Mouse (Mus musculus) neural tube, embryonic 14.5 days (tissue): ENCODE measurements at regions not wholly inside any gene's neighbourhood (a gene's known extent, or its start where the extent isn't known, plus 50 kb on each side); places are given as distances from the start of the nearest gene placed in this dataset.

Experiments used
- ATAC-seq: fragments of 200-750 bp; cut with Nextera tagmentation; 2 replicates; pipeline ENCODE4 v1.8.0; 2017; ENCODE audit warnings: low read depth, mild to moderate bottlenecking, moderate TSS enrichment, moderate library complexity
- H3K27ac ChIP-seq: fragments of 300-500 bp; sonication (generic); 2 replicates; pipeline ENCODE4 v1.5.1; 2014; ENCODE audit warnings: low read depth, mild to moderate bottlenecking, control low read depth, low read length, moderate library complexity, mixed read lengths
- H3K27me3 ChIP-seq: fragments of 300-500 bp; sonication (generic); 2 replicates; pipeline ENCODE4 v1.6.1; 2014; ENCODE audit warnings: low read length; ENCODE audit not compliant: control insufficient read depth, insufficient read depth
- H3K36me3 ChIP-seq: fragments of 300-500 bp; sonication (generic); 2 replicates; pipeline ENCODE4 v1.6.1; 2014; ENCODE audit warnings: low read length, mixed read lengths; ENCODE audit not compliant: control insufficient read depth, insufficient read depth
- H3K4me1 ChIP-seq: fragments of 300-500 bp; sonication (generic); 2 replicates; pipeline ENCODE4 v1.6.1; 2014; ENCODE audit warnings: low read length; ENCODE audit not compliant: control insufficient read depth, insufficient read depth
- H3K4me2 ChIP-seq: fragments of 300-500 bp; sonication (generic); 2 replicates; pipeline ENCODE4 v1.6.1; 2014; ENCODE audit warnings: mild to moderate bottlenecking, low read depth, low read length, control low read depth
- H3K4me3 ChIP-seq: fragments of 300-500 bp; sonication (generic); 2 replicates; pipeline ENCODE4 v1.5.1; 2014; ENCODE audit warnings: low read depth, low read length, control low read depth, mixed read lengths
- H3K9ac ChIP-seq: fragments of 300-500 bp; sonication (generic); replicated peaks from 2 replicates; pipeline ENCODE4 v1.6.1; 2014; ENCODE audit warnings: low read depth, mild to moderate bottlenecking, control low read depth, low read length, mixed read lengths
- H3K9me3 ChIP-seq: fragments of 300-500 bp; sonication (generic); 2 replicates; pipeline ENCODE4 v1.6.1; 2016; ENCODE audit warnings: low read length; ENCODE audit not compliant: control insufficient read depth
- WGBS: fragments of 180-500 bp; shearing (Covaris S2); extraction: QIAGEN DNeasy Blood & Tissue Kit; methylation state at CpG from one replicate; pipeline ENCODE4 v1.1.7; 2014; 5-methylcytosine and 5-hydroxymethylcytosine counted together

DNA sequence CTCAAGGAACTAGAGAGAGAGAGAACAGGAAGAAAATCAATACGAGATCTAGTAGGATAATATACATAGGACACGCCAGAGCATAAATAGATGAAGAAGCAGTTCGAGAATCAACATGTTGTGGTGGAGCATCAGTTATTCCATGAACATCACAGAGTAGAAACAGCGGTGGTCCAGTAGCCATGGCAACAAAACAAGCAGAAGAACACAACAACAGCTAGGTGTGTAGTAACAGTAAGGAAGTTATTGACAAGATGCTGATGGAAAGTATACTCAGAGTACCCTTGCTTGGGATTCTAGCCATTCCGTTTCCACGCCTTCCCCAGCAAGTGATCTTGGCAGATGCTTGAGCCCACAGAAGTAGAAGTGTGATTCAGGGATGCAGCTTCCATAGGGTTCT lies 317.3 kb upstream of the Klf3 start:
- no peak overlapping the region for H3K4me2 ChIP-seq
- H3K4me1 ChIP-seq: 0 out of 2 replicates have a peak, but pooled peaks cover 3% of the 10 kb centered on the region
- no peak for ATAC-seq
- H3K4me3 ChIP-seq: no peak overlapping the region
- no peaks in the 10 kb centered on the region for H3K9me3 ChIP-seq
- 96% methylated on average over 6 of the region's 6 CpGs for WGBS
- H3K27ac ChIP-seq: no peak overlapping the region
- no peaks in the 10 kb centered on the region for H3K27me3 ChIP-seq
- no peak overlapping the region for H3K9ac ChIP-seq
- no peaks in the 10 kb centered on the region for H3K36me3 ChIP-seq

GRCm38 (mm10) chr5:64486761-64487160 lies 316.4 kb upstream of the Klf3 start:
- Histone ChIP-seq H3K9me3 (no peaks in the 10 kb centered on the region), H3K4me1 (0 out of 2 replicates have a peak, but pooled peaks cover 3% of the 10 kb centered on the region), H3K36me3 (no peaks in the 10 kb centered on the region), H3K4me3 (no peak overlapping the region), H3K27me3 (no peaks in the 10 kb centered on the region), H3K9ac (no peak overlapping the region), H3K27ac (no peak overlapping the region), H3K4me2 (no peak overlapping the region)
- 69% methylated on average over 1 of the region's 1 CpGs for WGBS
- ATAC-seq: no peak

- WGBS: 78% methylated on average over 14 of the region's 14 CpGs
- no peaks in the 10 kb centered on the region for H3K36me3 ChIP-seq
Observed at GRCm38 (mm10) chr5:64487698-64488398, 315.3 kb upstream of the Klf3 start.

DNA sequence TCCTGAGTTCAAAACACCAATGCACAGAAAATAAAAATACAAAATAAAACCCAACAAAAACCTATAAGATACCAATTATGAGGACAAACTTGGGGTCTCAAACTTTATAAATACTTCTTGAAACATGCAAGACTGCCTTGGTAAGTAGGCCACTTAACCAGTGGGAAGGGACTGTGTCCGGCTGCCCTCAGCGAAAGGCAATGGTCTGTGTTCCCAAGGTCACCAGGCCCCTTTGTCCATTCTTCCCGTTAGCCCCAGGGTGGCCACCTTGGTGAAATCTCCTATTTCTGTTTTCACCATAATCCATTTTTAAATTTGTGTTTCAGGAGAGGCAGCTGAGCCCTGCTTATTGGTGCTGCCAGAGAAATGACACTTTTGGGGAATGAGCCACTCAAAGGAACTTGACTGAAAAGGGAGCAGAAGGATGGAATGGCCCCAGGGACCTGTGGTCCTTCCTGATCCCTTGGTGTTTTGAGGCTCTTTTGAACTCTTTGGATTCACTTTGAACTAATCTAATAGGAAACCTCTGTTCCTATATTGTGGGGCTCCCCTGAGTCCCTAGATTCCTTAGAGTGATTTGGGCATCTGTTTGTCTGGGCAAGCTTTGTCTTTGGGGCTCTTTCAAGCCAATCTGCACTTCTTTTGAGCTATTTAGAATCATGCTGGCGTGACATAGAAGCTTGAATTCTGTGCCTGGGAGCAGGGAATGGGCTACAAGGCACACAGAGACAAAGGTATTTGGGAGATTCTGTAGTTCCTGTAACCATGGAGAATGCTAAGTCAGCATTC lies 313.3 kb upstream of the Klf3 start:
- Histone ChIP-seq H3K4me1 (0 out of 2 replicates have a peak, but pooled peaks cover 3% of the 10 kb centered on the region), H3K27me3 (no peaks in the 10 kb centered on the region), H3K9ac (no peak overlapping the region), H3K4me2 (no peak overlapping the region), H3K27ac (no peak overlapping the region), H3K36me3 (no peaks in the 10 kb centered on the region), H3K4me3 (no peak overlapping the region), H3K9me3 (no peaks in the 10 kb centered on the region)
- WGBS: 54% methylated on average over 4 of the region's 4 CpGs
- 0 out of 2 replicates have a peak, but pooled peaks have one; percentile 41 for ATAC-seq

More at GRCm38 (mm10) chr5:64487698-64488398, 315.3 kb upstream of the Klf3 start:
- no peaks in the 10 kb centered on the region for H3K27me3 ChIP-seq
- H3K27ac ChIP-seq: no peak overlapping the region
- 0 out of 2 replicates have a peak, but pooled peaks cover 3% of the 10 kb centered on the region for H3K4me1 ChIP-seq
- ATAC-seq: no peak
- H3K9me3 ChIP-seq: no peaks in the 10 kb centered on the region
- no peak overlapping the region for H3K4me2 ChIP-seq
- H3K9ac ChIP-seq: no peak overlapping the region
- no peak overlapping the region for H3K4me3 ChIP-seq

DNA sequence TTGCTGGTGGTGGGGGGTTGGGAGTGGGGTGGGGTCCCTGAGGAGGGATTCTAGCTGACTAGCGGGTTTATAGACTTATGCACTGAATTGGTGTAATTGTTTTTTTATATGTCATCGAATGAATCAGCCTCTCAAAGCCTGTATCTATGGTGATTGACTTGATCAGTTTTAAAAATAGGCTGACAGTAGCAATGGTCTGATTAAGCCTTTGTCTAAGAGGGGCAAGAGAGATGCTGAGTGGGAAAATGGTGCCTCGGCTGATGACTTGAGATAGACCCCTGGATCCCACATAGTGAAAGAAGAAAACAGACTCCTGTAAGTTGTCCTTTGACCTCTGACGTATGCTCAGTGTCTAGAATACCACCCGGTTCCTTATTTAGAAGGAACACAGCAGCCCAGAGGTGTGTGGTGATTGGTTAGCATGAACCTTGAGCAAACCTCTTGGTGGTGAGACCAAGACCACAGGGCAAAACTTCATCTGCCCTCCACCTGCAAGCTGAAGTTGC lies 312.7 kb upstream of the Klf3 start:
- no peak overlapping the region for H3K4me3 ChIP-seq
- H3K9me3 ChIP-seq: no peaks in the 10 kb centered on the region
- no peak overlapping the region for H3K27ac ChIP-seq
- no peak overlapping the region for H3K4me2 ChIP-seq
- no peaks in the 10 kb centered on the region for H3K36me3 ChIP-seq
- 44% methylated on average over 5 of the region's 5 CpGs for WGBS
- peak; percentile 17; the same call in 1 of the 2 replicates for ATAC-seq
- no peak overlapping the region for H3K9ac ChIP-seq
- no peaks in the 10 kb centered on the region for H3K27me3 ChIP-seq
- 0 out of 2 replicates have a peak, but pooled peaks cover 3% of the 10 kb centered on the region for H3K4me1 ChIP-seq

DNA sequence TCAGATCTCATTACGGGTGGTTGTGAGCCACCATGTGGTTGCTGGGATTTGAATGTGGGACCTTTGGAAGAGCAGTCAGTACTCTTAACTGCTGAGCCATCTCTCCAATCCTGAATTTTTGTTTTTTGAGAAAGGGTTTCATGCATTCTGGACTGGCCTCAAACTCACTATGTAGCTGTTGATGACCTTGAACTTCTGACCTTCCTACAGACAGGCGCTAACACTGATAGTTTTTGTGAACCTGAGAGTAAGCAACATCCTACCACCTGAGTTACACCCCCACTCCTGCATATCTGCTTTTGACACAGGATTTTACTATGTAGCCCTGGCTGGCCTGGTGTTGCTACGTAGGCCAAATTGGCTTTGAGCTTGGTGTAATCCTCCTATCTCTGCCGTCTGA lies 308.8 kb upstream of the Klf3 start:
- Histone ChIP-seq H3K4me2 (no peak overlapping the region), H3K4me3 (no peak overlapping the region), H3K9me3 (no peaks in the 10 kb centered on the region), H3K9ac (no peak overlapping the region), H3K27me3 (no peaks in the 10 kb centered on the region), H3K27ac (no peak overlapping the region), H3K36me3 (no peaks in the 10 kb centered on the region), H3K4me1 (0 out of 2 replicates have a peak, but pooled peaks cover 3% of the 10 kb centered on the region)
- 92% methylated on average over 4 of the region's 4 CpGs for WGBS
- ATAC-seq: no peak

GRCm38 (mm10) chr5:64496853-64497252 lies 306.3 kb upstream of the Klf3 start:
- Histone ChIP-seq H3K4me3 (no peak overlapping the region), H3K9ac (no peak overlapping the region), H3K4me2 (no peak overlapping the region), H3K36me3 (no peaks in the 10 kb centered on the region), H3K27me3 (no peaks in the 10 kb centered on the region), H3K9me3 (no peaks in the 10 kb centered on the region), H3K4me1 (no peaks in the 10 kb centered on the region), H3K27ac (no peak overlapping the region)
- 86% methylated on average over 4 of the region's 4 CpGs for WGBS
- ATAC-seq: no peak

DNA sequence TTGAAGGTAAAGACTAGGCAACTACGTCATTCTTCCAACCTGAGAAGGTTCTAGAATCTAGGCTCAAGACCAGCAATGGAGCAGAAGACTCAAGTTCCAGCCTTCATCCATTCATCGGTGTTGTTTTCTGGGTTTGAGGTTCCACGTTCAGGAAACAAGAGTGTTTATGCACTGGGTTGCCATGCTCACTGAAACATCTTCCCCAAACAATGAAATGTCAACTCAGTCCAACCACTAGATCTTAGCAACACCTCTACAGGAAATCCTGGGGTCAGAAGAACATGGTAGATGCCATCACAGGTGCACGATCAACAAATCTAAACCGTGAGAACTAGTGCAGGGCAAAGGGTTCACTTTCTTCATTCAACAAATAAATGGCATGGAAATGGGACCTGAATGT lies 304.8 kb upstream of the Klf3 start:
- H3K36me3 ChIP-seq: no peaks in the 10 kb centered on the region
- no peak overlapping the region for H3K9ac ChIP-seq
- 93% methylated on average over 5 of the region's 5 CpGs for WGBS
- no peaks in the 10 kb centered on the region for H3K27me3 ChIP-seq
- no peaks in the 10 kb centered on the region for H3K9me3 ChIP-seq
- H3K4me3 ChIP-seq: no peak overlapping the region
- H3K4me1 ChIP-seq: no peaks in the 10 kb centered on the region
- ATAC-seq: no peak
- H3K4me2 ChIP-seq: no peak overlapping the region
- H3K27ac ChIP-seq: no peak overlapping the region

DNA sequence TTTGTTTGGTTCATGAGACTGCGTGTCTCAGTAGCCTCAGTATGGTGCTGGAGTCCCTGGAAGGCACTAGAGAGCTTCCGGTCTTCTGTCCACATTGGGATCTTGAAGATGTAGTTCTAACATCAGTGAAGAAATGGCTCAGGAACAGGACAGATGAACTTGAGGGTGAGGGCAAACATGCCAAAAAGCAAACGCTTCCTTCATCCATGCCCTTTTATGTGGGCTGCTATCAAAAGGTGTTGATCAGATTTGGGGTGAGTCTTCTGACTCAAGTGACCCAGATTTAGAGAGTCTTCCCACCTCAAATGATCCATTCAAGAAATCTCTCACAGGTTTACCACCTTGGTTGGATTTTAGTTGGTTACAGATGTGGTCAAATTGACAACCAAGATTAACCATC lies 304.1 kb upstream of the Klf3 start:
- ATAC-seq: no peak
- Histone ChIP-seq H3K9me3 (no peaks in the 10 kb centered on the region), H3K4me2 (no peak overlapping the region), H3K36me3 (no peaks in the 10 kb centered on the region), H3K27ac (no peak overlapping the region), H3K9ac (no peak overlapping the region), H3K4me3 (no peak overlapping the region), H3K4me1 (no peaks in the 10 kb centered on the region), H3K27me3 (no peaks in the 10 kb centered on the region)
- 94% methylated on average over 3 of the region's 3 CpGs for WGBS
